Mouse (Mus musculus): ENCODE data around the gene Mdfi.

Mdfi gene

DNA sequence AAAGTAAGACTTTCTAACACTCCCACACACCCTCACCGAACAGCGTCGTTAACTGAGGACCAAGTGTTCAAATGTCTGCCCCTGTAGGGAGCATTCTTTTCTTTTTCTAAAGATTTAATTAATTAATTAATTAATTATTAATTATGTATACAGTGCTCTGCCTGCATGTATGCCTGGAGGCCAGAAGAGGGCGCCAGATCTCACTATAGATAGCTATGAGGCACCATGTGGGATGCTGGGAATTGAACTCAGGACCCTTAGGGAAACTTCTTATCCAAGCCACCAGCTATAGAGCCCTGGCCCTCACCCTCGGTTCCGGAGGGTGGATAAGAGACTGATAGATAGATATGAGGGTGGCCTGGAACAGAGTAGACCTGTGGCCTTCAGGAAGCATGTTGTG lies 13.5 kb upstream of the Mdfi start:
- DNase-seq (ENCODE audit: low read depth, low spot score): no peak

DNA sequence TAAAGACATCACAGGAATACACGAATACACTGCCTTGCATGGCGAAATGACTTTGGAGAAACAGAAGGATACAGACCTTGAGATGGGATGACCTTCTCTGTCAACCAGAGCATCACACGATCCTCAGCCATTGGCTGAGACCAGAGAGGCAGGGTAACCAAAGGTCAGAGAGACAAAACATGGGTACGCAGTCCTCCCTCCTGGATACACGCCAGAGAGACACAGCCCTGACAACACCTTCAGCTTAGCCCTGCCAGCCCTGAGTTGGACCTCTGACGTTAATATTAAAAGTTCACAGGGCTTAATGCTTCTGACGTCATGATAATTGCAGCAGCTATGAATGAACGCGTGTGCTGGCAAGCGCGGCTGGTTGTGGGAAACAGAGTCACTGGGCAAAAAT lies 11.1 kb upstream of the Mdfi start:
- DNase-seq (ENCODE audit: low read depth, low spot score): no peak

DNA sequence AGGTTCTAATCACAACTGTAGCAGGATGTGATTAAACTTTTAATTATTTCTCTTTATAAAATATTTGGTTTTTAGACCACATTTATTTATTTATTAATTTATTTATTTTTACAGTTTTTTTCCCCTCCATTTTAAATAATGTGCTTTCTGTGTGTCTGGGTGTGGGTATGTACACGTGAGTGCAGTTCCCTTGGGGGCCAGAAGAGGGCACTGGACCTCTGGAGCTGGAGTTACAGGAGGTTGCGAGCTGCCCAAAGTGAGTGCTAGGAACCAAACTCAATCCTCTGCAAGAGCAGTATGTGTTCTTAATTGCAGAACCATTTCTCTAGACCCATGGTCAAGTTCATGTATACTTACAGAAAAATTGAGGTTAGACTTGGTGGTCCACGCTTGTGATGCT lies 9.0 kb upstream of the Mdfi start:
- no peak for DNase-seq (ENCODE audit: low read depth, low spot score)

DNA sequence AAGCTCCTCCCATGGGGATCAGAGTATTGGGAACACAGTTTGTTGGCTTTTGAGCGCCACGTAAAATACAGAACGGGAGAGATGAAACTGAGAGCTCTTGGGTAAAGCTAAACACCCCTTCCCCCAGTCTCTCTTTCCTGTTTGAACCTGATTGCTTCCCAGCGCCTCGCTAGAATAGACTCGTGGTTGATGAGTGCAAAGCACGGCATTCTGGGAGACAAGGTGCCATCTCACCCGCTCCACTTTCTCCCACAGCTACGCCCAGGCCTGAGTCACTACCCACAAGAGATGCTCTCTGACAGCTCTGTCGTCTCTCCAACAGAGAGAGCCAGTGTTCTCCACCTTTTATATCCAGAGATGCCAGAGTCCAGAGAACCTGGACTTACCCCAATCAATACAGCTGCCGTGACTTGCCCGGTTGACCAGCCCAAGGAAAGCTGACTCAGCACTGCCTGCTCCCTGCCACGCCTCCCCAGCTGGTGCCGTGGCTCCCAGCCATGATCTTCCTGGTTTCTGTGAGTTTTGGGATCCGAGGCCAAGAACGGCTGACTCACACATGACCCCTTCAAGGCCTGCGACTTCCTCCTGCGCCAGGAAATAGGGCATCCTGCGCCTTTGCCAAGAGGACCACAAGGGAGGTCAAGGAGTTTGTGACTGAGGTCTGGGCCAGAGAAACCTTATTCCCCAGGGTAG lies 7.6 kb upstream of the Mdfi start:
- DNase-seq (ENCODE audit: low read depth, low spot score): no peak

DNA sequence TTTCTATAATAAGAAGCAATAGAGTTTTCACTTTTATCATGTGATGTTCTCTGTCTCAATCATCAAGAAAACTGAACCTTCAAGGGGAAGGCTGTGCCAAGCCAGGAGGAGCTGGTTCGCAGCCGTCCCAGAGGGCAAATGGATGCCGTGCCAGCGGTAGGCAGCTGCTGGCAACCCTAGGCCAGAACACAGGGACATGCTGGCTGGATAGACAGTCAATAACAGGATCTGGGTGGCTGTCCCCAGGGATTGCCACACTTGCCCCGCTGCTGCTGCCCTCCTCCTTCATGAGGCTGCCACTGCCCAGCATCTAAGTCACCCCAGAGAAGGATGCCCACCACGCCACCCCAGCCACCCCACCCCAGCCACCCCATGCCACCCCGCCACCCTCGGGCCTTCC lies 7.0 kb upstream of the Mdfi start:
- no peak for DNase-seq (ENCODE audit: low read depth, low spot score)

DNA sequence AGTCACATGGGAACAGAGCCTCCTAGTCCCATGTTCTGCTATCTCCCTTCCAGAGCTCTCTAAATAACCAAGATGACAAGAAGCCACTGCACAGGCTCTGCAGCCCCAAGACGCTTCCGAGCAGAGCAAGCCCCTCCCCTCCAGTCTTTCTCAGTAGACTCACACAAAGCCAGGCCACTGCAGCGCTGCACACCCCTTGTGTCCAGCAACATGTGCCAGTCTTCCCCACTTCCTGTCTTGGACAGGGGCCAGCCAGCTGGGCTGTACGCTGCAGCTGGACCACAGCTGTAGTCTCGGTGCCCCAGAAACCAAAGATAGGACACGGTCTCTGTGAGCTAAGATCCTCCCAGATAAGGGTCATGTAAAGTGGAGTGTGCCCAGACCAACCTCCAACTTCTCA lies 3.3 kb upstream of the Mdfi start:
- DNase-seq (ENCODE audit: low read depth, low spot score): no peak

DNA sequence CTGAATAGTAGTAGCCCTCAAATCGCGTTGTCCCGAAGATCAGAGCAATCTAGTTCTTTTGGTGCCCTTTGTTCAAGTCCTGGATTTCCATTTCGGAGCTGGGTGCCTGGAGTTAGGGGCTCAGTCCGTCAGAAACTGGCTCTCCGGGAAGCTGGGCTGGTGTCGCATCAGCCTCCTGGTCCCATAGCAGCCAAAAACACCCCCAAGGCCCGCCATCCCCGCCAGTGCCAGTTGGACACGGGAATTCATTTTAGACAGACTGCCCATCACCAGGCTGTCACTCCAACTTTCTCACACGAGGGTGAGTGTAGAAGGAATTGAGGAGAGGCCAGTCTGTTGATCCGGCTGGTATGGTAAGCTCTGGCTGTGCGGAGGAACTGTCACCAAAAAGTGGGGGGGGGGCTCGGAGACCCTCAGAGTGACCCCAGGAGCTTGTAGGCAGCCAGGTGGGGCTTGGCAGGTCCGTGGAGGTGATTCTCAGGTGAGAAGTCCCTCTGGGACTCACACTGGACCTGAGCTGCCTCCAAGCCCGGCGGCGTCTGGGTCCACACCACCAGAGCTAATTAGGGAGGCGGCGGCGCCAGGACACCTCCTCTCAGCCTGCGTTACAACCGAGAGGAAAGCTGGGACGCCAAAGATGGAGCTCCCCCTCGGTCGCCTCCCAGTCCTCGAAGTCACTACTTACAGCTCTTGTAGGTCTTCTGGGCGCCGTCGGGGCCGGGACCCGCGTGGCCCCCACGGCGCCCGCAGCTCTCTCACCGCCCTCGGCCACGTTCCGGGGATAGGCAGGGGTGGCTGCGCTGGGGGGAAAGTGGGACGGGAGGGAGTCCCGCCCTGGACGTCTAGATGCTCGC lies 636 bp downstream of the Mdfi start:
- peak; percentile 16 for DNase-seq (ENCODE audit: low read depth, low spot score)

DNA sequence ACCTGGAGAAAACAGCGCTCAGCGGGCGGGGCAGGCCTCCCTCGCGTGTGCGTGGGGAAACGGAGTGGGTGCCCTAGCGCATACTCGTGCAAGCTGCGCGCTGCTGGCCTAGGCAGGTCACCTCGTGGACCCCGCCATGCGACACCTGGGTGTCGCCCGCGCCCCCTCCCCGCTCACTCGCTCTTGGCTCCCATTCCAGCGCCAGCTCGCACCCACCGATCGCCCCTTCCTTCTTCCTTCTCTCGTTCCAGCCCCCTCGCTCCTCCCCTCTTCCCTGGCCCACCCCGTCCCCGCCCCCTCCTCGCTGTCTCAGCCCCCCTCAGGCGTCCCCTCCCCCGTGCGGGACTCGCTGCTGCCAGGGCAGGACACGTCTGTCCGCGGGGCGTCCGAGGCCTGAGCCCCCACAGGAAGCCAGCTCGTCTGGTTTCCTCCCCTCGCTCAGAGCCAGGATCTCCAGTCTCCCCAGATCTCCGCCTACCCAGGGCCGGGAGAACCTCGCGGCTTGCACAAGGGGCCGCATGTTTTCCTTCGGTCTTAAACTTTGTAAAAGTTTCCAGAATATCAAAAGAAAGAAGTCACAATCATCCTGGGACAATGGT lies 1.4 kb downstream of the Mdfi start:
- DNase-seq (ENCODE audit: low read depth, low spot score): peak; percentile 27

DNA sequence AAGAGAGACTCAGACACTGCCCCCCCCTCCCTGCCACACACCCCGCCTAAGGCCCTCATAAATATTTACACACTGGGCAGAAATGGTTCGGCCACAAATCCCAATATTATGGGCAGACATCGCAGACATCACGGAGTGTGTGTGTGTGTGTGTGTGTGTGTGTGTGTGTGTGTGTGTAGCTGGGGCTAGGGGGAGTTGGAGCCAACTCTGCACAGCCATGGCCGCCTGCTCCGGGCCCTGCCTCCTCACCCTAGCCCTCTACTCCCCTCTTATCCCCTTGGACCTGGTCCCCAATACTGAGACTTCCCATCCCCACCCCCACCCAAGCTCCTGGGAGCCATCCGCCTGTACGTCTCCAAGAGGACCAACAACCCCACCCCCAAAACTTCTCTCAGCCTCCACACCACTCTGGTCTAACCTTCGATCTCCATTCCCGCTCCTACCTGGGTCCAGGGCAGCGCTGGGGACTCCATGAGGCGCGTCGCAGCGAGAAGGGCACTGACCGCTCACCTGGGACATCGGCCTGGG lies 1.9 kb downstream of the Mdfi start:
- no peak for DNase-seq (ENCODE audit: low read depth, low spot score)

DNA sequence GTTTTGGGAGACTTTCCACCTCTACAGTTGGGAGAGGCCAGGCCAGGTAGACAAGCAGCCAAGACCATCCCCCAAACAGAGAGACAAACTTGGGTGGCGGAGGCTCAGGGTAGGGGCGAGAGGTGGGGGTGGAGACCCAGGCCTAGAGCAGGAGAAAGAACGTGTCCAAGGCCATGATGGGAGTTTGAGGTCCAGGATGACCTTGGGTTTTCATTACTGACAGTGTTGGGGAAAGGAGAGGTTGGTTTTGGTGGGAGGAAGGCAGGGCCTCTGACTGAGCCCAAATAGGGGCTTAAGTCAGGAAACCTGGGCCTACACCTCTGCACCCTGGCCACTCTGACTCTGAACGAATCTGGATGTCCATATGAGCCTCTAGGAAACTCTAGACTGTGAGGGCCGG lies 2.7 kb downstream of the Mdfi start:
- no peak for DNase-seq (ENCODE audit: low read depth, low spot score)

DNA sequence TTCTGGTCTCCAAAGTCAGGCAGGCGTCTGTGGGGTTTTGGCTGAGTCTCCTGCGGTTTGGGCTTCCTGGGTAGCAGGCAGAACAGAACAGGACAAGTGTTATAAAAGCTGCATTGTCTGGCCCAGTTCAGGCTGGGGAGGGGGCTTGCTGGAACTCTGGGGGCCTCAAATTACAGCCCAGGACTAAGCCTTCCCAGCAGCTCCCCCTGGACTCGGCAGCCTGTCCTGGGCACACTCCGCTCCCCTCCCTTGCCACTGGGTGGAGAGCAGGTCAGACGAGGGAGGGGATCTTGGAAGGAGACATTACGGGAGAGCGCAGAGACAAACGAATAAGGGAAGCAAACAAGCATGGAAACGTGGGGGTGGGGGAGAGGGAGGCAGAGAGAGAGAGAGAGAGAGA lies 3.3 kb downstream of the Mdfi start:
- no peak for DNase-seq (ENCODE audit: low read depth, low spot score)

DNA sequence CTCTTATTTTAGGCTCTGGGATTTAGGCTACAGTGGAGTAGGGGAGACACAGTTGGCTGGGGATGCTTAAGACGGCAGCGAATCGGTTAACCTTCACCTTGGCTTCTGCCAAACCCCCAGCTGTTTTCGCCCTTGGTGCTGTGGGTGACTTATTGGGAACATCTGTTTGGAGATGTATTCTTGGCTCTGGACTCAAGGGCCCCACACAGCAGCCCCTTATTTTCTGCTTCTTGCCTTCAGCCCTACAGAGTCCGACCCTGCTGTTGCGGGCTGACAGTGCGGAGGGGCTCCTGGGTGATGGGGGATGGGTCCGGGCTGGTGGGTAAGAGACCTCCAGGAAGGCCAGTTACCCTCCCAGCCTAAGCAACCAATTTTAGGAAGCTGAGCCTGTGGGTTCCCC lies 13.2 kb downstream of the Mdfi start:
- no peak for DNase-seq (ENCODE audit: low read depth, low spot score)

DNA sequence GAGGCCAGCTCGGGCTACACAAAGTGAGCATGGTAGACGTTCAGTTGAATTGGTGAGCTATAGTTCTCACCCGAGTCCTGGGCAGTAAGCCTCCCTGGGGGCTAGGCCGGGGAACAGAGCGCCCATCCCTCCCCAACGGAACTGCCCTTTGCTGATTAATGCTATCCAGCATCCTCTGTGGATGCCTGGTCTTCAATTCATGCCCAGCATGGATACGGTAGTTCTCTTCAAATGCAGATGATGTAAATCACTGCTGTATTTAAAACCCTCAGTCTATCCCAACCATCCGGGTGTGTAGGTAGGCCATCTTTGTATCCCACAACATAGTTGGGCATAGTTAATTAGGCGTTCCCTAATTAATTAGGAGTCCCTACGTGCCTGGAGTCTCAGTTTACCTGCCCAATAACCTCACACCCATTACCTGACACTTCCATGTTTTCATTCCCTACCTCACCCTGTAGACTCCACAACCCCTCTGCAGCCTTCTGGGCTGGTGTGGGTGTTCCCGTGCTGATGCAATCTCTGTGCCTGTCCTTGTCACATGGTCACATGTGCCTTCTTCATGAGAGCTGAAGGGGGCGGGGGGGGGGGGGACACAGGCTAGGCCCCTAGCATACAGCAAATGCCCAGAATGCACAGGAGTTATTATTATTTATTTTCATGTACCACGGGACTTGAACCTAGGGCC lies 16.3 kb downstream of the Mdfi start:
- no peak for DNase-seq (ENCODE audit: low read depth, low spot score)

DNA sequence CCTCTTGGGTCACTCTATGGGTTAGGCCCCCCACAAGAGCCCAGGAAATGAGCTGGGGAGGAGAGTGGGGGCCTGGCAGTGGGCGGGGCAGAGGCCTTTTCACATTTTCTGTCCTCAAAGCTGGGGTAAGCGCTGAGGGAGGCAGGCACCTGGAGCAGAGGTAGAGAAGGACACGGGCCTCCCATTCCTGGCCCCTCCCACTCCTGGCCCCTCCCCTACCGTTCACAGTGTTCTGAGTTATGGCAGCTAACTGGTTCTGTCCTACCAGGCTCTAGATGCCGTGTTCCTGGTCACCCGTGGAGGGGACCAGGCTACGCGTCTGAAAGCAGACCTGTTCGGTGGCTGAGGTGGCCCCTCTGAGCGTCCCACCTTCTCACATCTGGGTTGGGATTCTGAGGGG lies 19.0 kb downstream of the Mdfi start:
- DNase-seq (ENCODE audit: low read depth, low spot score): no peak

DNA sequence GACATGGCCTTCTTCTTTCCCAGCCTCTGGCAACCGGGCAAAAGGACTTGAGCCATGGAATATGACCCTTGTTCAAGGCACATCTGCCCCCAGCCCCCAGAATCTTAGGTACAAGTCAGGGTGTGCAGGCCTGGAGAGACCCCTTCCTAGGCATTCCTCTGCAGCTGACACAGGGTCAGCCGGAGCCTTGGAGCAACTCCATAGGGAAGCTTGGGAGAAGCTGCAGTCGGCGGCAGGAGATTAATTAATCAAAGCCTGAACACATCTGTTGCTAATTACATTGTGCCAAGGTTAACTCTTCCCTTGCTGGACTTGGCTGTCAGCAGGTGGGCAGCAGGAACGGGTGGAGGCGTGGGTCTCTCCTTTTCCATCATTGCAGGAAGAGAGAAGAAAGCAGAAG lies 20.0 kb downstream of the Mdfi start:
- no peak for DNase-seq (ENCODE audit: low read depth, low spot score)

DNA sequence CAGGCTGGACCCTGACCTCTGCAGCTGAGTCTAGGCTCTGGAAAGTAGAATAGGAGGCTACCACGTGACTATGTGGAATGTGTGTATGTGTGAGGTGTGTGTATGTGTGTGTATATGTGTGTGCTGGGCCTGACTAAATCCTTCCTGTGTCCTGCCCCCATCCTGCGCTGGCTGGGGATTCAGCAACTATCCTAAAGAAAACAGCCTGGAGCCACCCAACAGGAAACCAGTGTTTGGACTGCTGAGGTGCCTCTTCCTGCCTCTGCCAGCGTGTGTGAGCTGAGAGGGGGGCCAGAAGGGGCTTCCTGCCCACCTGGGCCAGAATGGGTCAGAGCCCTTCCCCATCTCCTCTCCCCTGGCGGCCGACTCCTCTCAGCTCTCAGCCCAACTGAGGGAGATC lies 20.9 kb downstream of the Mdfi start:
- no peak for DNase-seq (ENCODE audit: low read depth, low spot score)

DNA sequence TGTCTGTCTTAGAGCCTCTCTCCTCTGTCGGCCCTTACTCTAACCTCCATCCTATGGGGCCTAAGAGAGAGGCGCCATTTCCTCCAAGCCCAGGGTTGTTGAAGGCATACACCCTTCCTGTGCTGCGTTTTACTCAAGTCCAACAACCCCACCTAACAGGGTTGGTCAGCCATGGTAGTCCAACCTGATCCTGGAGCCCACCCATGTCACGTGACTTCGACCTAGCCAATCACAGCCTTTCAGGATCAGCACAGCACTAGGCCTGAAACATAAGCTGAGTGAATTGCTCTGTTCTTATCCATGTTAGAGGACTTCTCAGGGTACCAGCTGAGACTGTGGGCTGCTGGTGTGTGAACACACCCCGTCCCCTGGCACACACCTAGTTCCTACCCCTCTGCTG lies 22.3 kb downstream of the Mdfi start:
- no peak for DNase-seq (ENCODE audit: low read depth, low spot score)

DNA sequence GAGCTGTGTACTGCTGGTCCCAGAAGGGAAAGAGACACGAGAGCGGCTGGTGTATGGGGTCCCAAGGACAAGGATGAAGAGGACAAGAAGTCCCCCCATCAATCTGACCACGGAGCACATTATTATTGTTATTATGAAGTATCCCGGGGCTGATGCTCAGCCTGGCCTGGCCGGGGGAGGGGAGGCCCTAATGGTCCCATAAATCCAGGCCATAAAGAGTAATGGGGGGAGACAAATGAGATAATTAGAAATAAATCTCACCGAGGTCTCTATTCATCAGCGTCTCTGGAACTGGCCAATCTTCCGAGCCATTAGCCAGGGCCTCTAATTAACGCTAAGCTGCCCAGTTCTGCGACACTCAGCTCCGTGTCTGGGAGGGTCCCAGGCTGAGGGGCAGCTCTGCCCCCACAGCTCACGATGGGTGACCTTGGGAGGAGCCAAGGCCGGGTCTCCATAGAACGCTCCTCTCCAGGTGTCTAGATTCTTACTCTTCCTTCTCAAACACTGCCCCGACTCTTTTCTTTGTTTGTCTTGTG lies 23.2 kb downstream of the Mdfi start:
- DNase-seq (ENCODE audit: low read depth, low spot score): no peak

DNA sequence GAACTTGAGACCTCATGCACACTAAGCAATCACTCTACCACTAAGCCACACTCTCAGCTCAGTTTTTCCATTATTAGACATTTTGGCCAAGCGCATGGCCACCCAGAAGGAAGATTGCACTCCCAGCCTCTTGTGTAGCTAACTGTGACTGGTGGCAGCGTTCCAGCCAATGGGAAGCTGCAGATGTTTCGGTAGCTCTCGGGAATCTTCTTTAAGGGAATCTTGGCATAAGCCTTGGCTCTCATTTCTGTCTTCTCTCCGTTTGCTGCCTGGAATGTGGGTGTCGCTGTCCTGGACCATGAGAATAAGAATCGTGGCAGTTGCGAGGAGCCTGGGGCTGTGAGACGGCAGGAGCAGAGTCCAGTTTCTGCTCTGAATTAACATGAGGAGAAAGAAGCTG lies 28.3 kb downstream of the Mdfi start:
- DNase-seq (ENCODE audit: low read depth, low spot score): no peak

DNA sequence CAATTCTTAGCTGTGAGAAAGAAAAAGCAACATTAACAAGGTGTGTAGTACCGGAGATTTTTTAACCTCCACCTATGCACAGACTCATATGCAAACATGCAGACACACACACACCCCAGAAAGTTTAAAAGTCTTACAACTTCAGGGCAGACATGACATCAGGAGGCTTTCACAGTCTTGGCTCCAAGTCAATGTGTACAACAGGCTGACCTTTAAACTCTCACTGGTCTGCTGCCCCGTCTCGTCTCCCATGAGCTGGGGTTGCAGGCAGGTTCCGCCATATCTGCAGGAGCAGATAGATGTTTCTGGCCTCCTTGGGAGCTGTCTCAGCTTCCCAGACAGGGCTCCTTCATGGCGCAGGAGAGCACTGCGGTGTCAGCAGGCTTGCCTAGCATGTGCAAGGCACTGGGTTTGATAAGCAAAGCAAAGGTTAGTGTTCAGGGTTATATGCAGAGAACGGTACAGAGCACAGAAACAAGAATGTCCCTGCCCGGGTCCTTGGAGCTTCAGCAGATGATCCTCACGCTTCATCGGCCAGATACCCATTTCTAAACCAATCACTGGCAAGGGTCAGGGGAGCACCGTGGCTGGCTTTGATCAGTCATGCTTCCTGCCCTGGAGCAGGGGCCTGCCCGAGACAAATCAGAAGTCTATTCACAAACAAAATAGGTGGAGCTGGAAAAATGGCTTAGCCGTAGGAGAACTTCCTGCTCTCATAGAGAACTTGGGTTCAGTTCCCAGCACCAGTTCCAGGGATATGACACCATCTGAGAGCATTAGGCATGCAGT lies 29.2 kb downstream of the Mdfi start:
- DNase-seq (ENCODE audit: low read depth, low spot score): no peak

DNA sequence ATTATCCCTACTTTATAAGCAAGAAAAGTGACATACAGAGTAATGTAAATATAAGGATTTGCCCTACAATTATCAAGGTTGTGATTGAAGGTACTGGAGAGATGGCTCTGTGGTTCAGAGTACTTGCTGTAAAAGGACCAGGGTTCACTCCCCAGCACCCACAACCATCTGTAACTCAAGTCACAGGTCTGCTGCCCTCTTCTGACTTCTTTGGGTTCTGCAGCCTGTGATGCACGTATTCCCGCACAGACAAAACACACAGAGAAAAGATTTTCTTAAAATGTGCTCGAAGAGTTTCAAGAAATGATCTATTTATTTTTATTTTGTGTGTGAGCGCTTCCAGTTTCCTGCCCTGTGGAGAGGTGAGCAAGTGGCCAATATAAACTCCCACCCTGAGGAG lies 30.8 kb downstream of the Mdfi start:
- DNase-seq (ENCODE audit: low read depth, low spot score): no peak
